25 mouse cellular contexts compared by ENCODE assay signal in the genomic region with DNA sequence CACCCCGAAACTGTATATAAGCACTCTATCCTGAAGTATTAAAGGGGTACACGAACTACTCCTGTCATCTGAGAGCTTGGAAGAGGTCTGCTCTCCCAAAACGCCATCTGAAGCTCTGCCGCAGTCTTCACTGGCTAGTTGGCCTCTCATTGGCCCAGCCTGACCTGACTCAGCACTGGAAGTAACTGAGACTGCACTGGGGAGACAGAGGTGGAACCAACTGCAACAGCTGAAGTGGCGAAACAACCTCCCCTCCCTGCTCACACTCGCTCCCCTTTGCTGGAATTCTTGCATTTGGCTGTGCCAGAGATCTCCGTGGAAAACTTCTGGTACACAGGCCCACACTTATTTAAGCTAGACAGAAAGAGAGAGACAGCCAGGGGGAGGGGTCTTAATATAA.
DNase-seq lines count a peak whose midpoint lies in the region; ATAC-seq lines count a peak whose summit lies in the region.
"Had no signal": no experiment of that assay in that cellular context is flagged by ENCODE, and none has a peak within 500 bp of the region (broad histone marks: within the 10 kb centered on the region; RNA-seq: fewer than 3 reads in every experiment).

No protein-coding gene starts in this region.

- no peak for DNase-seq in limb, embryonic 10.5 days (ENCODE audit: low spot score)
- peak; percentile 5 for DNase-seq in skeletal muscle tissue, adult 2 months (ENCODE audit: low read depth, low spot score)
- no peak for DNase-seq in urinary bladder, postnatal 14 days (ENCODE audit: low spot score)
- DNase-seq: adrenal gland, postnatal 10 days; adrenal gland, postnatal 36 days; B cell, adult 2 months; cerebellum, adult 18-20 months; cerebellum, adult 9-10 months; cerebellum, postnatal 25 days; gastrocnemius, postnatal 25 days; heart, adult 18-20 months had no signal

- ATAC-seq in erythroblast, adult 5-6 weeks (replicated peaks; ENCODE audit: low FRiP score, poor library complexity, severe bottlenecking), result no peak
- ATAC-seq in limb, embryonic 12.5 days (ENCODE audit: insufficient number of reproducible peaks, insufficient read depth, low FRiP score, low TSS enrichment, low read depth), result 0 out of 2 replicates have a peak, but pooled peaks have one; percentile 10
- ATAC-seq in limb, embryonic 13.5 days (ENCODE audit: low FRiP score, low read depth), result peak; percentile 71
- ATAC-seq: forebrain, embryonic 16.5 days; Patski had no signal

- H3K9me3 ChIP-seq in erythroblast, embryonic 14.5 days (ENCODE audit: control insufficient read depth, low read length), result no peaks in the 10 kb centered on the region
- H3K9me3 ChIP-seq in limb, embryonic 12.5 days, result no peaks in the 10 kb centered on the region
- H3K9me3 ChIP-seq in limb, embryonic 10.5 days (replicated peaks), result no peaks in the 10 kb centered on the region
- no peaks in the 10 kb centered on the region for H3K9me3 ChIP-seq in limb, embryonic 13.5 days
- H3K9me3 ChIP-seq: embryonic facial prominence, embryonic 15.5 days; forebrain, embryonic 10.5 days; forebrain, embryonic 13.5 days; G1E; heart, embryonic 12.5 days; hindbrain, embryonic 12.5 days; hindbrain, embryonic 15.5 days had no signal

- H3K4me3 ChIP-seq in erythroblast, embryonic 14.5 days (replicated peaks), result peak overlapping the region; percentile 23
- no peak overlapping the region for H3K4me3 ChIP-seq in limb, embryonic 12.5 days (replicated peaks)
- H3K4me3 ChIP-seq in limb, embryonic 10.5 days, result no peak overlapping the region
- no peak overlapping the region for H3K4me3 ChIP-seq in limb, embryonic 13.5 days
- H3K4me3 ChIP-seq: embryonic facial prominence, embryonic 15.5 days; forebrain, embryonic 10.5 days; forebrain, embryonic 13.5 days; heart, embryonic 12.5 days; hindbrain, embryonic 12.5 days; hindbrain, embryonic 15.5 days had no signal

- H3K27ac ChIP-seq in limb, embryonic 12.5 days, result no peak overlapping the region
- H3K27ac ChIP-seq in limb, embryonic 10.5 days, result no peak overlapping the region
- H3K27ac ChIP-seq in limb, embryonic 13.5 days, result no peak overlapping the region
- H3K27ac ChIP-seq: embryonic facial prominence, embryonic 15.5 days; forebrain, embryonic 10.5 days; forebrain, embryonic 13.5 days; hindbrain, embryonic 12.5 days; hindbrain, embryonic 15.5 days had no signal

- no peak overlapping the region for H3K4me2 ChIP-seq in limb, embryonic 12.5 days
- H3K4me2 ChIP-seq in limb, embryonic 13.5 days (replicated peaks), result no peak overlapping the region
- H3K4me2 ChIP-seq: embryonic facial prominence, embryonic 15.5 days; forebrain, embryonic 13.5 days; heart, embryonic 12.5 days; hindbrain, embryonic 12.5 days; hindbrain, embryonic 15.5 days had no signal

- H3K36me3 ChIP-seq in erythroblast, embryonic 14.5 days (ENCODE audit: control insufficient read depth), result no peaks in the 10 kb centered on the region
- no peaks in the 10 kb centered on the region for H3K36me3 ChIP-seq in limb, embryonic 12.5 days
- no peaks in the 10 kb centered on the region for H3K36me3 ChIP-seq in limb, embryonic 10.5 days
- no peaks in the 10 kb centered on the region for H3K36me3 ChIP-seq in limb, embryonic 13.5 days
- H3K36me3 ChIP-seq: embryonic facial prominence, embryonic 15.5 days; forebrain, embryonic 10.5 days; G1E; heart, embryonic 12.5 days; hindbrain, embryonic 12.5 days; hindbrain, embryonic 15.5 days had no signal

- H3K27me3 ChIP-seq in erythroblast, embryonic 14.5 days (ENCODE audit: control insufficient read depth), result no peaks in the 10 kb centered on the region
- no peaks in the 10 kb centered on the region; the same call in 1 of the 2 replicates for H3K27me3 ChIP-seq in limb, embryonic 12.5 days
- no peaks in the 10 kb centered on the region for H3K27me3 ChIP-seq in limb, embryonic 10.5 days (ENCODE audit: low read depth, poor library complexity, severe bottlenecking)
- no peaks in the 10 kb centered on the region for H3K27me3 ChIP-seq in limb, embryonic 13.5 days
- H3K27me3 ChIP-seq: CH12.LX; embryonic facial prominence, embryonic 15.5 days; forebrain, embryonic 13.5 days; heart, embryonic 12.5 days; hindbrain, embryonic 12.5 days; hindbrain, embryonic 15.5 days had no signal

- no peak overlapping the region for H3K9ac ChIP-seq in limb, embryonic 12.5 days (replicated peaks)
- no peak overlapping the region for H3K9ac ChIP-seq in limb, embryonic 13.5 days
- H3K9ac ChIP-seq: embryonic facial prominence, embryonic 15.5 days; forebrain, embryonic 13.5 days; heart, embryonic 12.5 days; hindbrain, embryonic 12.5 days; hindbrain, embryonic 15.5 days had no signal

- H3K4me1 ChIP-seq in erythroblast, embryonic 14.5 days (ENCODE audit: control insufficient read depth), result peaks cover 12% of the 10 kb centered on the region
- H3K4me1 ChIP-seq in limb, embryonic 12.5 days (replicated peaks), result no peaks in the 10 kb centered on the region
- peaks cover 6% of the 10 kb centered on the region for H3K4me1 ChIP-seq in limb, embryonic 10.5 days
- H3K4me1 ChIP-seq in limb, embryonic 13.5 days, result no peaks in the 10 kb centered on the region
- H3K4me1 ChIP-seq: embryonic facial prominence, embryonic 15.5 days; forebrain, embryonic 10.5 days; forebrain, embryonic 13.5 days; hindbrain, embryonic 12.5 days; hindbrain, embryonic 15.5 days had no signal

- WGBS in limb, embryonic 12.5 days, result 60% methylated on average over 7 of the region's 7 CpGs
- WGBS in limb, embryonic 10.5 days, result 69% methylated on average over 7 of the region's 7 CpGs
- 62% methylated on average over 7 of the region's 7 CpGs for WGBS in limb, embryonic 13.5 days
